Mouse (Mus musculus): ENCODE data around the gene Met. TPM values are rescaled to one million over a fixed set of nuclear protein-coding genes. Genes with fewer than 3 reads are reported as not detected.

The Met gene
- total RNA-seq, 1 experiment, result 7.6 TPM

DNA sequence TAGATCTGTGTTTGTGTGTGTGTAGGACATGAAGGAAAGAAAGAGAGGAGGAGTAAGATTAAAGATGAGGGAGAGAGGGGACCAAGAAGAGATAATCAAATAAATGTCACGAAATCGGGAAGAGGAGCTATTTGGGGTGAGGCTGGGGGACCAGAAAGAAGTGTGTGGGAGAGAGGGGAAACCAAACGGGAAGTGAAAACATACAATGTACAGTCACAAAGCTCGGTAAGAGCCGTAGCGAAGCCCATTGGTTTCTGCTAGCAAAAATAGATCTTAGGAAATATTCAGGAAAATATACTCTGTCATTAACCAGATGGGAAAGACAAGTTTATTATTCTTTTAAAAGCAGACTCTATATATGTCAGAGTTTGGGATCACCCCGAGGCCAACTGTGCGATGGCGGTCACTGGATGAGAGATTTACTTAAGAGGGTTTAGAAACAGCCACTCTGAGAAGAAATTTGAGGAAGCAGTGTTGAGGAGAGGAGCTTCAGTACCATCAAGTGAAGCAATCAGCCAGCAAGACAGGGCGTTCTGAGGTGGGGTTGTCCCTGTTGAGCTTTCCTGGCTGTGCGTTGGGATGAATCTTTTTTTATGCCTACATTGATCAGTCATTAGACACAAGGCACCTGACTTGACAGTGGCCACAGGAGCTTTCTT is 147.9 kb downstream of the Met start:
- H3K36me3 ChIP-seq (ENCODE audit: control insufficient read depth, insufficient read depth, low read length, poor library complexity, severe bottlenecking), result no peaks in the 10 kb centered on the region
- in situ Hi-C loops (cut with MboI; ENCODE audit: low sequenced_read_pairs in 2 of 2, unreplicated experiment in 2 of 2), result no loop called here
- no peak for DNase-seq (ENCODE audit: low read depth, low spot score)

DNA sequence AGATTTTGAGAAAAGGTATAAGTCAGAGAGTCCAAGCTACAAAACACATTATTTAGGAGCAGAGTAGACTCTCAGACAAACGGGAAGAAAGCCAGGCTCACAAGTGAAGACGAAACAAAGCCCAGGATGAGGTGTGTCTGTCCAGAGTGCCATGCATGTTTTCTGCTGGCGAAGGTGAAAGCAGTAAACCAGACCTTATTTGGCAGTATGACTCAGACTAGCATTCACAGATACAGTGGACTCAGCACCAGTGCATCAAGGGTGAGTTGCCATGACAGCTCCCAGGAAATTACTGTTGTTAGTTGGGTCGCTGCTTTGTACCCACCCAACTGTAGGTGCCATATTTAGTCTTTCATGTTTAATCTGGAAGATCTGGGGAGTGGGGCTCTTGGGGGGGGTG is 149.1 kb downstream of the Met start:
- Histone ChIP-seq H3K9me3 (ENCODE audit: control insufficient read depth, insufficient read depth, low read depth, low read length) (no peaks in the 10 kb centered on the region), H3K4me1 (ENCODE audit: control insufficient read depth in 2 of 2, insufficient read depth in 2 of 2, low read length in 2 of 2, poor library complexity in 1 of 2) (no peaks in the 10 kb centered on the region), H3K36me3 (ENCODE audit: control insufficient read depth, insufficient read depth, low read length, poor library complexity, severe bottlenecking) (no peaks in the 10 kb centered on the region), H3K4me3 (ENCODE audit: insufficient read depth in 1 of 2, low read depth in 1 of 2, low read length in 2 of 2, poor library complexity in 1 of 2, severe bottlenecking in 1 of 2) (no peak overlapping the region), H3K9ac (ENCODE audit: insufficient read depth, low read depth, low read length, poor library complexity, severe bottlenecking) (no peak overlapping the region), H3K27ac (ENCODE audit: insufficient read depth, low read depth, low read length, poor library complexity, severe bottlenecking) (no peak overlapping the region)
- in situ Hi-C loops (cut with MboI; ENCODE audit: low sequenced_read_pairs in 2 of 2, unreplicated experiment in 2 of 2), result no loop called here
- DNase-seq (ENCODE audit: low read depth, low spot score), result no peak
- TF ChIP-seq CHD2 (IDR thresholded peaks at IDR 0.05; ENCODE audit: low read depth, low read length), result no peak
- TF ChIP-seq MAFK (IDR thresholded peaks at IDR 0.05; ENCODE audit: insufficient read depth, low read depth, low read length), result no peak
- no peak for TF ChIP-seq ZC3H11A (IDR thresholded peaks at IDR 0.05; ENCODE audit: borderline replicate concordance, low read depth, low read length)
- TF ChIP-seq HCFC1 (IDR thresholded peaks at IDR 0.05; ENCODE audit: borderline replicate concordance, insufficient read depth, low read length), result no peak
- no peak for TF ChIP-seq ZNF384 (IDR thresholded peaks at IDR 0.05; ENCODE audit: low read depth, low read length)

More for the DNA sequence above, 147.9 kb downstream of the Met start:
- H3K4me1 ChIP-seq (ENCODE audit: control insufficient read depth in 2 of 2, insufficient read depth in 2 of 2, low read length in 2 of 2, poor library complexity in 1 of 2), result no peaks in the 10 kb centered on the region
- no peak overlapping the region for H3K4me3 ChIP-seq (ENCODE audit: insufficient read depth in 1 of 2, low read depth in 1 of 2, low read length in 2 of 2, poor library complexity in 1 of 2, severe bottlenecking in 1 of 2)
- H3K9me3 ChIP-seq (ENCODE audit: control insufficient read depth, insufficient read depth, low read depth, low read length), result no peaks in the 10 kb centered on the region
- no peak overlapping the region for H3K9ac ChIP-seq (ENCODE audit: insufficient read depth, low read depth, low read length, poor library complexity, severe bottlenecking)
- no peak overlapping the region for H3K27ac ChIP-seq (ENCODE audit: insufficient read depth, low read depth, low read length, poor library complexity, severe bottlenecking)
- no peak for TF ChIP-seq CHD2 (IDR thresholded peaks at IDR 0.05; ENCODE audit: low read depth, low read length)
- no peak for TF ChIP-seq ZNF384 (IDR thresholded peaks at IDR 0.05; ENCODE audit: low read depth, low read length)
- TF ChIP-seq HCFC1 (IDR thresholded peaks at IDR 0.05; ENCODE audit: borderline replicate concordance, insufficient read depth, low read length), result no peak
- no peak for TF ChIP-seq ZC3H11A (IDR thresholded peaks at IDR 0.05; ENCODE audit: borderline replicate concordance, low read depth, low read length)
- TF ChIP-seq MAFK (IDR thresholded peaks at IDR 0.05; ENCODE audit: insufficient read depth, low read depth, low read length), result no peak

DNA sequence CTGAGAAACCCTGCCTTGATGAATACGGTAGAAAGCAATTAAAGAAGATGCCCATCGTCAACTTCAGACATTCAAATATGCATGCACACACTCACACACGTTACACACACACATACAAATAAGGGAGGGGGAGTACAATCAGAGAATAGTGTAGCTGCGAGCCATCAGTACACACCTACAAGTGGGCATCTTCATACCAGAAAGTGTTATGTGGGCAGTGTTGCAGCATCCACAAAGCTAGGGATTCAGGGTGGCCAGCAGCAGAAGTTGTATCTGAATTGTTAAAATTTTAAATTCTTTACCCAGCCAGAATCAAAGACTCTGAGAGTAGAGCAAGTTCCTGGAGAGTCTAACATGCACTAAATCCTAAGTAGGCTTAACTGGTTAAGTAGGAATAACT is 157.2 kb downstream of the Met start:
- no peaks in the 10 kb centered on the region for H3K9me3 ChIP-seq (ENCODE audit: control insufficient read depth, insufficient read depth, low read depth, low read length)
- TF ChIP-seq HCFC1 (IDR thresholded peaks at IDR 0.05; ENCODE audit: borderline replicate concordance, insufficient read depth, low read length), result no peak
- TF ChIP-seq ZNF384 (IDR thresholded peaks at IDR 0.05; ENCODE audit: low read depth, low read length), result no peak
- TF ChIP-seq MAFK (IDR thresholded peaks at IDR 0.05; ENCODE audit: insufficient read depth, low read depth, low read length), result no peak
- peaks cover 0 to 5% of the 10 kb centered on the region in 2 experiments; a peak in 2 of 4 replicates for H3K4me1 ChIP-seq (ENCODE audit: control insufficient read depth in 2 of 2, insufficient read depth in 2 of 2, low read length in 2 of 2, poor library complexity in 1 of 2)
- no peak for DNase-seq (ENCODE audit: low read depth, low spot score)
- in situ Hi-C loops (cut with MboI; ENCODE audit: low sequenced_read_pairs in 2 of 2, unreplicated experiment in 2 of 2), result no loop called here
- H3K9ac ChIP-seq (ENCODE audit: insufficient read depth, low read depth, low read length, poor library complexity, severe bottlenecking), result no peak overlapping the region
- no peak overlapping the region for H3K27ac ChIP-seq (ENCODE audit: insufficient read depth, low read depth, low read length, poor library complexity, severe bottlenecking)
- H3K36me3 ChIP-seq (ENCODE audit: control insufficient read depth, insufficient read depth, low read length, poor library complexity, severe bottlenecking), result no peaks in the 10 kb centered on the region
- no peak overlapping the region for H3K4me3 ChIP-seq (ENCODE audit: insufficient read depth in 1 of 2, low read depth in 1 of 2, low read length in 2 of 2, poor library complexity in 1 of 2, severe bottlenecking in 1 of 2)

DNA sequence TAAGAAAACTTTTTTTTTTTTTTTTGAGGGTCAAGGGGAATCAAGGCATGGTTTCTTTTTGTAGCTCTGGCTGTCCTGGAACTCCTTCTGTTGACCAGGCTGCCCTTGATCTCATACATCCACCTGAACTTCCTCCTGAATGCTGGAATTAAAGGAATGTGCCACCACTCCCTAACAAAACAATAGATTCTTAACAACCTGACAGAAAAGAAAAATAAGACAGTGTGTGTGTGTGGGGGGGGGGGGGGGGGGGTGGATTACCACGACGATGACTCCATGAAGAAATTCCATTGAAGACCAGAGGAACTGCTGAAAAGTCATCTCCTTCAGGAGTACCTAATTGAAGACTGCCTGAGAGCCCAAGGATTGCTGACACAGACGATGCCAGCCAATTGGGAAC is 157.8 kb downstream of the Met start:
- DNase-seq (ENCODE audit: low read depth, low spot score), result no peak
- TF ChIP-seq MAFK (IDR thresholded peaks at IDR 0.05; ENCODE audit: insufficient read depth, low read depth, low read length) (no peak), ZC3H11A (IDR thresholded peaks at IDR 0.05; ENCODE audit: borderline replicate concordance, low read depth, low read length) (no peak), HCFC1 (IDR thresholded peaks at IDR 0.05; ENCODE audit: borderline replicate concordance, insufficient read depth, low read length) (no peak), CHD2 (IDR thresholded peaks at IDR 0.05; ENCODE audit: low read depth, low read length) (no peak), ZNF384 (IDR thresholded peaks at IDR 0.05; ENCODE audit: low read depth, low read length) (no peak)
- H3K4me1 ChIP-seq (ENCODE audit: control insufficient read depth in 2 of 2, insufficient read depth in 2 of 2, low read length in 2 of 2, poor library complexity in 1 of 2), result peaks cover 0 to 5% of the 10 kb centered on the region in 2 experiments; a peak in 2 of 4 replicates
- in situ Hi-C loops (cut with MboI; ENCODE audit: low sequenced_read_pairs in 2 of 2, unreplicated experiment in 2 of 2), result no loop called here
- no peak overlapping the region for H3K9ac ChIP-seq (ENCODE audit: insufficient read depth, low read depth, low read length, poor library complexity, severe bottlenecking)
- H3K36me3 ChIP-seq (ENCODE audit: control insufficient read depth, insufficient read depth, low read length, poor library complexity, severe bottlenecking), result no peaks in the 10 kb centered on the region
- no peaks in the 10 kb centered on the region for H3K9me3 ChIP-seq (ENCODE audit: control insufficient read depth, insufficient read depth, low read depth, low read length)
- H3K27ac ChIP-seq (ENCODE audit: insufficient read depth, low read depth, low read length, poor library complexity, severe bottlenecking), result no peak overlapping the region
- no peak overlapping the region for H3K4me3 ChIP-seq (ENCODE audit: insufficient read depth in 1 of 2, low read depth in 1 of 2, low read length in 2 of 2, poor library complexity in 1 of 2, severe bottlenecking in 1 of 2)

Other genes starting within 250 kb of the Met start
- 1.6 and 4.5 TPM in 2 replicates for gene Cav2, start 182.6 kb upstream of the Met start, total RNA-seq (2012; rRNA removed)
- 16.8 and 35.7 TPM in 2 replicates for gene Cav1, start 157.5 kb upstream of the Met start, total RNA-seq (2012; rRNA removed)
- 44.6 and 73.4 TPM in 2 replicates for gene Capza2, start 172.4 kb downstream of the Met start, total RNA-seq (2012; rRNA removed)
- 4.0 and 4.2 TPM in 2 replicates for gene St7, start 229.1 kb downstream of the Met start, total RNA-seq (2012; rRNA removed)

Measured in ES-E14 (cell line).